Mouse (Mus musculus) 416B (cell line): ENCODE results near the gene Slc51b.
A peak's percentile ranks its signal among the peaks of the same experiment; 100 is the strongest.

Experiments
- DNase-seq: peaks from one replicate; pipeline ENCODE4 v3.0.0; 2011; ENCODE audit warnings: low read depth

Slc51b gene

GRCm38 (mm10) chr9:65422760-65423501, at the start of gene Slc51b:
TSS of gene Slc51b (minus strand) at chr9:65422955.
- DNase-seq = no peak

GRCm38 (mm10) chr9:65467686-65468085, 44.9 kb upstream of the Slc51b start:
- no peak for DNase-seq

GRCm38 (mm10) chr9:65465241-65465640, 42.5 kb upstream of the Slc51b start:
- DNase-seq = no peak

GRCm38 (mm10) chr9:65464161-65464560, 41.4 kb upstream of the Slc51b start:
- DNase-seq = peak; percentile 86

- DNase-seq = peak; percentile 39
These were observed 39.8 kb upstream of the Slc51b start for GRCm38 (mm10) chr9:65462544-65462943.

GRCm38 (mm10) chr9:65460732-65461442, 38.1 kb upstream of the Slc51b start, which contains the start of gene Spg21:
TSS of gene Spg21 (plus strand) at chr9:65460947.
- peak; percentile 92 for DNase-seq

GRCm38 (mm10) chr9:65460198-65460597, 37.4 kb upstream of the Slc51b start:
- no peak for DNase-seq

- DNase-seq = no peak
These were observed 36.2 kb upstream of the Slc51b start for GRCm38 (mm10) chr9:65458975-65459374.

- DNase-seq = no peak
These were observed 25.2 kb upstream of the Slc51b start for GRCm38 (mm10) chr9:65447951-65448350.

- DNase-seq = peak; percentile 44
These were observed 21.9 kb upstream of the Slc51b start for GRCm38 (mm10) chr9:65444692-65445091.

- DNase-seq = peak; percentile 93
These were observed 13.0 kb upstream of the Slc51b start, which contains the start of gene Mtfmt for GRCm38 (mm10) chr9:65435671-65436301. TSS of gene Mtfmt (plus strand) at chr9:65435782.

GRCm38 (mm10) chr9:65435211-65435610, 12.5 kb upstream of the Slc51b start:
- peak; percentile 10 for DNase-seq

- peak; percentile 86 for DNase-seq
These were observed 11.4 kb upstream of the Slc51b start for GRCm38 (mm10) chr9:65434140-65434539.

- DNase-seq = peak; percentile 84
These were observed 9.5 kb upstream of the Slc51b start for GRCm38 (mm10) chr9:65432236-65432635.

GRCm38 (mm10) chr9:65430921-65431320, 8.2 kb upstream of the Slc51b start:
- DNase-seq = no peak

- DNase-seq = peak; percentile 53
These were observed 7.6 kb upstream of the Slc51b start for GRCm38 (mm10) chr9:65430401-65430800.

GRCm38 (mm10) chr9:65428003-65428402, 5.2 kb upstream of the Slc51b start:
- no peak for DNase-seq

- DNase-seq = no peak
These were observed 4.8 kb upstream of the Slc51b start for GRCm38 (mm10) chr9:65427511-65427910.

- DNase-seq = peak; percentile 41
These were observed 1.6 kb upstream of the Slc51b start for GRCm38 (mm10) chr9:65424393-65424792.

- DNase-seq = peak; percentile 39
These were observed 3.1 kb downstream of the Slc51b start for GRCm38 (mm10) chr9:65419633-65420032.

- no peak for DNase-seq
These were observed 5.0 kb downstream of the Slc51b start for GRCm38 (mm10) chr9:65417738-65418137.

GRCm38 (mm10) chr9:65411326-65411725, 11.4 kb downstream of the Slc51b start:
- DNase-seq = no peak

- DNase-seq = no peak
These were observed 12.4 kb downstream of the Slc51b start for GRCm38 (mm10) chr9:65410378-65410777.
